Mouse (Mus musculus) adrenal gland (tissue): ENCODE measurements around the gene Mansc1.

Experiments
- intact Hi-C: fragments of 180-260 bp; cut with DNase I; formaldehyde crosslinking; loops from one replicate; pipeline ENCODE4 v1.15.1; 2025

The Mansc1 gene

DNA sequence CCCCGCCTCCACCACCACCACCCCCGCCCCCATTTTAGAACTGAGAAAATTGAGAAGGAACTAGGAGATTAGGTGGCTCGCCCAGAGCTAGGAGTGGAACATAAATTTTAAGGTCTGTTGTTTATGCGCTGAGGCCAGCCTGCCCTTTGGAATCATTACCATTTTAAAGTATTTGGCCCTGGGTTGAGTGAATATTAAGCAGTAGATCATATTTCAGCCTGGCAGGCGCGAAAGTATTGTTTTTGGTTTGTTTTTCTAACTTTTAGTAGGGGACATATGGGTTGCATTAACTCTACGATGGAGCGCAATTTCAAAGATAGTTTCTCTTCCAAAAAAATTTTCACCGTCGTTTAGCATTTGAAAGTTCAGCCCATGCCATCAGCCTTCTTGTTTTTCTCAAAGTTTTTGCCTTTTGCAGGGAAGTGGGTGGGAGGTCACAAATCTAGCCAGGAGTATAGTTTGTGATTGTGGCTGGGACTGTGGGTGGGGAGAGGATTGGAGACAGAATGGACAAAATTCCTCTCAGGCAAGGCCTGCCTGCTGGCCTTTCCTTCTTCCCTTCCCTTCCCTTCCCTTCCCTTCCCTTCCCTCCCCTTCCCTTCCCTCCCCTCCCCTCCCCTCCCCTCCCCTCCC lies 29.8 kb downstream of the Mansc1 start:
- intact Hi-C loops: no loop called here

DNA sequence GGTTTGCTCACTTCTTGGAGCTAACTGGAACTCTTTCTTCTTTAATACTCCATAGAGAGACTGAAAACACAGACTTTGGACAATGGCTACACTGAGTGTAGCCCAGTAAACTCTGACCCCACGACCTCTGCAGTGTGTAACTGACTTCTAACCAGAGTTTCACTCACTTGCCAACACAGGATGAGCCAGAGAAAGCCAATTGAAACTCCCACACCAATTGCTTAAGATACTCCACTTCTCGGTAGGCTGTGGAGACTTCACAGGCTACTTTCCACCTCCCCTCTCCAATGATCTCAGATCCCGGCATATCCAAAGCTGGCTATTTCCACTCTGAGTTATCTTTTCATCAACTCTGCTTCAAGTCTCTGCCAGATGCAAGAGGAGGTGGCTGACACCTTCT lies 30.5 kb downstream of the Mansc1 start:
- intact Hi-C loops: no loop called here

DNA sequence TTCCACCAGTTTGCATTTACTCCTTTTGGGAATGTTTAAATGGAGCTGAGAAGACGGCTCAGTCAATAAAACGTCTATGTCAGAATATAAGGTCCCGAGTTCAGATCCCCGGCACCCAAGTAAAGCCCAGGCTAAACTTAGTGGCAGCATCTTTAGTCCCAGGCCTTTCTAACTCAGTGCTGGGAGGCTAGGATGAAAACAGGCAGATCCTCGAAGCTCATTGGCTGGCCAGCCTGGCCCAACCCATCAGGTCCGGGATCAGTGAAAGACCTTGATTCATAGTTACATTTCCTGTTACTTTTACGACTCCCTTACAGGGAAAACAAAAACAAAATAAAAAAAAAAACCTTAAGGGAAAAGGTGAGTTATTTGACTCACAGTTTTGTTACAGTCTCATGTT lies 31.2 kb downstream of the Mansc1 start:
- intact Hi-C loops: no loop called here

DNA sequence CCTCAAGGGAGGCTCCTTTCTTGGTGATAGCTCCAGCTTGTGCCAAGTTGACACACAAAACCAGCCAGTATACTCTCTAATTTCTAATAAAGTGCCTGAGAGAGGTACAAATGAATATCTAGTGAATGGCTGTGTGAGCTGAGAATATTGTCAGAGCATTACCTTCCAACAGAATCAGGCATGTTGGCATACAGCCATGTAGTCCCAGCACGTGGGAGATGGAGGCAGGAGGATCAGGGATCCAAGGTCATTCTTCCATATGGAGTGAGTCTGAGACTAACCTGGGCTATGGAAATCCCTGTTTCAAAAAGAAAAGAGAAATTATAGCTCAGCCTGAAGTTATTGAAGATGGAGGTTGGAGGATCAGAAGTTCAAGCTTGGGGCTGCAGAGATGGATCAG lies 33.0 kb downstream of the Mansc1 start:
- intact Hi-C loops: no loop called here

DNA sequence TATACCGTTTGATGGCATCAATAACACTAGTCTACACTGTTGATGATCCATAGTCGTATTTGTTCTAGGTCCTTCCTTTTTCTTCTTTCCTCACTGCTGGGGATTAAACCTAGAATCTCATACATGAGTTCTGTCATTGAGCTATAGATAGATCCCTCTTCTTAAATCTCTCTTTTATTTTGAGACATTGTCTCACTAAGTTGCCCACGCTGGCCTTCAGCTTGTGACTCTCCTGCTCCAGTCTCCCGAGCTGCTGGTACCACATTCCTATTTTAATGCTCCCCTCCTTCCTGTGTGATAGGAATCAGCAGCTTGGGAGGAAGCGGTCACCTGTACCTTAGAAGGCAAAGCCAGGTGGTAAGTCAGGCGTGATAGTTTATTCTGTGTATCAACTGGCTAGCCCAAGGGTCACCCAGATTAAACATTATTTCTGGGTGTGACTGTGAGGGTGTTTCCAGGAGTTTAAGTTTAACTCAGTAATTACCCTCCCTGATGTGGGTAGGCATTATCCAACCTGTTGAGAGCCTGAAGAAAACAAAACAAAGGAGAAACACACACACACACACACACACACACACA lies 34.5 kb downstream of the Mansc1 start:
- intact Hi-C loops: no loop called here

DNA sequence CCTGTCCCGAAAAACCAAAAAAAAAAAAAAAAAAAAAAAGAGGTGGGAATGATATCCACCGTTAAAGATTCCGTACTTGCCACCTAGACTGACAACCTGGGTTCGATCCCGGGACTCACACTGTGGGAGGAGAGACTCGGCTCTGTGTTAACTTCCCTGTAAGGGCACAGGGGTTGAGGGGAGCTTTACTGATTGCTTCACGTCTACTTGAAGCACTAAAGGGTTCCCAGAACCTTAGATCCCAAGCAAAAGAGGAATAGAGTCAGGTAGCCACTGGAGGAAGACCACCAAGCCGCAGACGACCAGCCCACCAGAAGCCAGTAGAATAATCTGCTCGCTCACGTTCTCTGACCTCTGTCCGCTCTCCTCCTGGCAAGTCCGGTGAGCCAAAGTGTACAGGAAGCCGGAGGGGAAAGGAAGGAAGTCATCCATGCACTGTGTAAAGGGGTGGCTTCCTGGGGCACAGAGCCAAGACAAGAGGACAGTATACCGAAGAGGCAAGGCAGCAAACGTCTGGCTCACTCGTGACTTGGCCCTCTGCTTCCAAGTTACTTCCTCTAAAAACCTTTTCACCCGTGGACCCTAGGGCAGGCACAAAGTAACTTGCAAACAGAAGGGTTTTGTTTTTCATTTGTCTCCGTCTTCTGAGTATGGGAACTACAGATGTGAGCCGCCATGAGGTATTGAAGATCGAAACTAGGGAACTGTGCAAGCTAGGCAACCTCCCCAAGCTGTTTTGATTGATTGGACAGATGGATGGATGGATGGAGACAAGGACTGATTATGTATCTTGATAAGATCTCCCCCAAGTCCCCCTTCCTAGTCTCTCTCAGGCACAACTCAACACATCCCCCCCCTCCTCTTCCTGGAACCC lies 37.5 kb downstream of the Mansc1 start:
- intact Hi-C loops: no loop called here

DNA sequence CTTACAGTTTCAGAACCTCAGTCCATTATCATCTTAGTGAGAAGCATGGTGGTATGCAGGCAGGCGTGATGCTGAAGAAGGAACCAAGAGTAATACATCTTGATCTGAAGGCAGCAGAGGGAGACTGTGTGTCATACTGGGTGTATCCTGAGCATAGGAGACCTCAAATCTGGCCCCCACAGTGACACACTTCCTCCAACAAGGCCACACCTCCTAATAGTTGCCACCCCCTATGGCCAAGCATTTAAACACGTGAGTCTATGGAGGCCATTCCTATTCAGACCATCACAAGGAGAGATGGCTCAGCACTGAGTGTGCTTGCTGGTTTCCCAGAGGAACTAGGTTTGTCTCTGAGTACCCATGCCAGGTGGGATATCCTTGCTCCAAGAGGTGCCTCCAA lies 40.7 kb downstream of the Mansc1 start:
- intact Hi-C loops: no loop called here

DNA sequence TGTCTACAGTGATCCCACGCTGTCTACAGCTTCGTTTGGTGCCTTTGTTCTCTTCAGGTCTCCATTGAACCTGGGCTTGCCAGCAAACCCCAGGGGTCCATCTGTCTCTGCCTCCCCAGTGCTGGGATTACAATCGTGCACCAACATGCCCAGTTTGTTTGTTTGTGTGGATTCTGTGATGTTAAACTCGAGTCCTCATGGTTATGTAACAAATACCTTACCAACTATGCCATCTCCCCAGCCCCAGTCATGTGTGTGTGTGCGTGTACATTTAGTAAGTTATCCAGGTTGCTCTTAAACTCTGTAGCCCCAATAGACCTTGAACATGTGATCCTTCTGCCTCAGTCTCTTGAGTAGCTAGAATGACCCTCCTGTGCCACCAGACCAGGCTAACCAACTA lies 46.0 kb downstream of the Mansc1 start:
- intact Hi-C loops: no loop called here

DNA sequence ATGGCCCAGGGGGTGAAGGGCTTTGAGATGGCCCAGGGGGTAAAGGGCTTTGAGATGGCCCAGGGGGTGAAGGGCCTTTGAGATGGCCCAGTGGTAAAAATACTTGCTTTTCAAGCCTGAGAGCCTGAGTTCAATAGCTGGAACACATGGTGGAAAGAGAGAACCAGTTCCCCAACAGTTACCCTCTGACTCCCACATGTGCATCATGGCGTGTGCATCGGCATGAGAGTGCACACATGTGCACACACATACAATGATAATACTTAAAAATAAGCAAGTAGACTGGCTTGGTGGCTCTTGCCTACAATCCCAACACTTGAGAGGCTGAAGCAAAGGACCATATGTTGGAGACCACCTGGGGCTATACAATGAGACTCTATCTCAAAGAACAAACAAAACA lies 47.7 kb downstream of the Mansc1 start:
- intact Hi-C loops: no loop called here

DNA sequence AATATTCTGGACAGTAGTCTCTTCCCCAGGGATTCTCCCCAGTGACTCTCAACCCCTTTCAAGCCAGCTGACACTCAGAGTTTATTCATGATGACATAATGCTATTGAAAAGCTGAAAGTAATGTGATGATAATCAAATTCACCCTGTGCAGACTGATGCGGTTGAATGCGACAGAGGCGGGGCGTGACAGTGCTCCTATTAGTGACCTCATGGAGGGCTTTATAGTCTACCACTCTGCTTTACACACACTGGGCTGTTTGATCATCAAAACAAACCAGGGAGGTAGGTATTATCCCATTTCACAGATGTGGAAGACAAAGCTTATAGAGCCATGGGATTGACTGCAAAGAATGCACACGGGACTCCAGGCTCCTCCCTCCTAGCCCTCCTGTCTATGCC lies 50.2 kb downstream of the Mansc1 start:
- intact Hi-C loops: no loop called here

DNA sequence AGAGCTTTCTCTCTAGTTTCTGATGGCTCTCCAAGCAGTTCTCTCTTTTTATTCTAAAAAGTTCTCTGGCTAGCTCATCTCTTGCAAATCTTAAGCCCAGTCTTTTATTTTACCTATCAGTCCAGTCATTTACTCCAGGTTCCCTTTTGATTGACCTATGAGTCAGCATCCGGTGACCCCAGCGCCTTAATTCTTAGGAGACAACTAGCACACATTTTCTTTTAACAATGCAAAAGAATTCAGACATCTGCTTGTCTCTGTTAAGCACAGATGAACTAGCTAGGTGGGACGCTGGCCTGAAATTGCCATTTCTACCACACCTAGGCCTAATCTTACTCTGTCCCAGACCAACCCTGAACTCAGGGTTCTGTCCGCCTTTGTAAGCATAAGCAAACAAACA lies 52.8 kb downstream of the Mansc1 start:
- intact Hi-C loops: no loop called here

DNA sequence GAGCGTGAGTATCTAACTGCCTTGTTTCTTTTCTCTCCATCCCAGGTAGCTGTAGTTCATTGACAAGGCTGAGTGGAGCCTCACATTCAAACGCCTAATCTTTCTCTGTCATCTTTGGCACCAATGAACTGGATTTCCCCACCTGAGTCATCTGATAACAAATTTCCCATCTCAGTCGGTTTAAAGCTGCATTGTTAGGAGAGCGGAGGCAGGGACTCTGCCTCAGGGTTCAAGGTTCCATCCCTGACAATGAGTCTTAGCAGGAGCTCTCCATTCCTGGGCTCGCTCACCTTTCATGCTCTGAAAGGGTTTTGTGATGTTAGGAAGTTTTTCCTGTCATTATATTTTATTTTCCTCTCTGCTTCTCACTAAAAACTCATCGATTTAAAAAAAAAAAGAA lies 54.2 kb downstream of the Mansc1 start:
- intact Hi-C loops: no loop called here

DNA sequence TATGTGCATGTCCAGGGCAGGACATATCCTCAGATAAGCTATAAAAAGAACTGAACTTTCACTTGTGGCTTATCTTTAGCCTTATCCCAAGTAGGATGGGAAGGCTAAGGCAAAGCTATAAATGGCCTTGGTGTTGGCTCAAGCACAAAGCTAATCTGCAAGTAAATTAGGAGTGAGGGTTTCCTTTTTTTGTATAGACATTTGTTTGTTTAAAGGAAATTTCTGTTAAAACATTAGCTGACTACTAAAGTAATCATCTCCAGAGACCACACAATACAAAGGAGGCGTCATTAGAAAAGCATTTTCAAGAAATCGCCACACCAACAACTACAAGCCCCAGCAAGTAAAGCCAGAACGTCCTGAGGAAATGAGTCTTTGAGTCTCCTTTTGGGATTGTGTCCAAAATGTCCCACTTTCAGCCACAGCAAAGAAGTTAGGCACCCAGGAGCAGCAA lies 57.0 kb downstream of the Mansc1 start:
- intact Hi-C loops: no loop called here

DNA sequence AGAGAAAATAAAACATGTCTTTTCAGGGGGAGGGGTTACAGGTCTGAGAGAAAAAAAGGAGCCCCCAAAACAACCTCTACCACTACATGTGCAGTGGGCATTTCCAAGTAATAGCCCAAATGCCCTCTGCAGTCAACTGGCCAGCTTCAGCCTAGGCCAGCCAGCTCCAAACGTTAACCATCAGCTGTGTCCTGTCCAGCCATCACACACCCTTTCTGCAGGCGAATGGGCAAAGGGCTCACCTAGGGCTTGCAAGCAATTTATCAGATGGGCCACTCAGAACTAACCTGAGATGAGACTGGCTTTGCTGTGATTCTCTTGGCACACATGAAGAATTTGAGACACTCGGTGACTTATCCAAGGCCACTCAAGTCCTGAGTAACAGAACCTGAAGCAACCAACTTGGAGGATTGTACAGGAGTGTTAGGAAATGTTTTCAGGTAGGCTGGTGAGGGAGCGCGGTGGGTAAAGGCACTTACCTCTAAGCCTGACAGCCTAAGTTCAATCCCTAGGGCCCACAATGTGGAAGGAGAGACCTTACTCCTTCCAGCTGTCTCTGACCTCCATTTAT lies 64.2 kb downstream of the Mansc1 start:
- intact Hi-C loops: loop anchor here (5.0 to 10.0 kb wide), 2 partner anchors 39 to 53 kb away; no protein-coding TSS in a partner anchor

DNA sequence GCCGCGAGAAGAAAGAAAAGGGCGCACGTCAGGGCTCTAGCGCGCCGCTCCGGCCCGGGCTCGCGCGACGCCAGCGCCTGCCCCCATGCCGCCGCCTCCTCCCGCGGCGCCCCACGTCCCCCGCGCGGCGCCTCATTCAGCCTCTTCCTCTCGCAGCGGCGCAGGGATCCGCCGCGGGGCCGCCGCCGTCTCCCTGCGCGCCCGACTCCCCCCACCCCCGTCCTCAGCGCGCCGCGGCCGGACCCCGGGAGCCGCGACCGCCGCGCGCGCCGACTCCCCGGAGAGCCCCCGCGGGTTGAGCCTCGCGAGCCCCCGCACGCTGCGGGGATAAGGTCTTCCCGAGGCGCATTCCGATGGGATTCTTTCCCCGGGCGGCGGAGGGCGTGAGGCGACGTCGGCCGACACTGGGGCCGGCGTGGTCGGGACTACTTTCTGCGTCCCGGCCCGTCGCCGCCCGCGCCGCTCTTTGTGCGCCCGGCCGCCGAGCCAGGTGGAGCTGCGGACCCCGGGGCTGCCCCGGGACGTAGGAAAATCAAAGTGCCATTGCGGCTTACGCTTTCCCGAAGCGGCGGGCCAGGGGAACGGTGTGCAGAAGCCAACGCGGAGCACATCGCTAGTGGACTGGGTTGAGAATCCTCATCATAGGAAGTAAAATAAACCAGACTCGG lies 65.3 kb downstream of the Mansc1 start, which contains the start of gene Lrp6:
Lrp6 (minus strand) TSS at position 148 of the 668 bp plus-strand sequence.
- intact Hi-C loops: loop anchor here (5.0 to 10.0 kb wide), 2 partner anchors 40 to 52 kb away; no protein-coding TSS in a partner anchor

DNA sequence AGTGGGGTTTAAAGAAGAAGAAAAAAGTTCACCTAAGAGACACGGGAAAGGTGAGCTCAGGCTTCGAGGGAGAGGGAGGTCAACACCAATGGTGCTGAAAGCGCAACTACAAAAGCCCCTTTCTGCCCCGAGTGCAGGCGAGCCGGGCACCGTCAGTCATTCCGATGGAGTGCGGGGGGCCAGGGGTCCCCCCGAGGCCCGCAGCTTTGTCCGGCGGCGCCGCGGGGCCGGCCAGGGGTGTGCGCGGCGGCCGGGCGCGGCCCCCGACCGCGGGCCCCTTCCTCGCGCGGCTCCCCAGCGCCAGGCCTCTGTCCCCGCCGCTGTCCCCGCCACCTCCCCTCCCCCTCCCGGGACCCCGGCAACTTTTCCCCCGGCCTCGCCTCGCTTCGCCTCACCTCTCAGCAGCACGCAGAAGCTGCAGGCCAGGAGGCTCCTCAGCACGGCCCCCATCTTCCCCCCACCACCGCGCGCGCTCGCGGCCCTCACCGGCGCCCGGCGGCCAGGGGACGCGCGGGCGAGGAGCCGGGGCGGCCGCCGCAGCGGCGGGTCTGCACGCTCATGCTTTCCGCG lies 66.0 kb downstream of the Mansc1 start:
- intact Hi-C loops: loop anchor here (5.0 to 10.0 kb wide), 2 partner anchors 41 to 52 kb away; no protein-coding TSS in a partner anchor

DNA sequence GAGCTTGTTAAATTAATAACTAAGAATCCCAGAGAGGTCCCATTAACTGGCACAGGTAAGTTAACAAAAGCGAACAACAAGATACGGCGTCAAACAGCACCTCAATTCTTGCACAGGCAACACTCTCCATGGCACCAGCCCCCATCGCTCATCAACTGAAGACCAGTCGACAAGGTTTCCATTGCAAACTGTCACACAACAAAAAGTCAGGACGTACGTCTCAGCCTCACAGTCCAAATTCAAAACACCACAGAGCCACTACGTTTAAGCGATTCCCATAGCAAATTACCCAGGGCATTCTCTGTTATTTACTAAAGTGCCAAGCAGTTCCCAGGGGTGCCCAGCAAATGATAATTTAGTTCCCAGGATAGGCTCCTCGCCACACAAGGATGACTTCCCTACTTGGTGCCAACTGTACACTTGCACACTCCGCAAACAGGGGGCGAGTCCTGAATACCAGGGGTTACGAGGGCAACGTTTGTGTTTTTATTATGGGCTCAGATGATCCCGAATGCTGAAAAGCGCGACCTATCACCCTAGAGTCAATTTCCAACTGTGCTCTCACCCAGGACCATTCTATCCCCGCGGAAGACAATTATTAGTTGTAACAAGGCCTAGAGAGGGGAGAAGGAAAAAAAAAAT lies 66.6 kb downstream of the Mansc1 start:
- intact Hi-C loops: loop anchor here (5.0 to 10.0 kb wide), 2 partner anchors 42 to 51 kb away; no protein-coding TSS in a partner anchor

DNA sequence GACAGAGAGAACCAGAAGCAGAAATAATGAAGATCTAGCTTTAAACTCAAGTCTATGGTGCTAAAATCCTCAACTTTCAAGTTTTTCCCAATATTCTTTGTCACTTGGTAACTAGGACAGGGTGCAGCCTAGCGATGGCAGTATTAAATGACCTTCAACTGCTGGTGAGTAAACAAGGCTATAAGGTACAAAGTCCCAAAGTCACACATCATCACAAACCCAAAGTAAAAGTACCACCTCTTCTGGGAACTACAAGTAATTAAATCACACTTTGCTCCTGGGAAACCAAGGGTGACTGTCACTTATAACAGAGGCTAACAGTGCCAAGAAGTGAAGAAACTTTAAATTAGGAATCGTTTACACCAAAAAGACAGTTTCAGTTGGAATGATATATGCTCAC lies 67.7 kb downstream of the Mansc1 start:
- intact Hi-C loops: loop anchor here (10.0 kb wide), 1 partner anchor 50 kb away; no protein-coding TSS in a partner anchor

DNA sequence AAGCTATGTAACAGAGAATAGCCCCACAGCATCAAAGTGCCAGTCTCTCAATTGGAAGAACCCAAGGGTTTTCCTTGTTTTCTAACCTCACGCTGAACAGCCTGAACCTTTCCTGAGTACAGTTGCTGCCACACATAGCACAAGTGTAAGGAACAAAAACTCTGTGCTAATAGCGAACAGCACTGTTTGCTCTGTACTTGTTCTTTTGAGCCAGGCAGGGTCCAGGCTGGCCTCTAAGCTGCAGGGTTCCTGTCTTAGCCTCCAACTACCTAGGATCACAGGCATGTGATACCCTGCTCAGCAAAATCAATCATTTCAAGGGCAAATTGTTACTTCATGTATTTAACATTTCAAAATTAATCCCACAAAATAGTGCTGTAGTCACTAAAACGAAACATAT lies 72.7 kb downstream of the Mansc1 start:
- intact Hi-C loops: loop anchor here (10.0 kb wide), 1 partner anchor 45 kb away; no protein-coding TSS in a partner anchor
